Mouse (Mus musculus): Measurements from ENCODE around the gene Pola2.
A peak's percentile ranks its signal among the peaks of the same experiment; 100 is the strongest.

Pola2 gene

GRCm38 (mm10) chr19:5894002-5894678 is 69.9 kb downstream of the Pola2 start, which contains the start of gene Tigd3:
TSS of gene Tigd3 (minus strand) at chr19:5894149.
- peak; percentile 97 for DNase-seq (ENCODE audit: low read depth, low spot score)

GRCm38 (mm10) chr19:5893282-5894001 is 70.6 kb downstream of the Pola2 start:
- peak; percentile 18 for DNase-seq (ENCODE audit: low read depth, low spot score)

GRCm38 (mm10) chr19:5892735-5893134 is 71.3 kb downstream of the Pola2 start:
- DNase-seq (ENCODE audit: low read depth, low spot score), result no peak

DNA sequence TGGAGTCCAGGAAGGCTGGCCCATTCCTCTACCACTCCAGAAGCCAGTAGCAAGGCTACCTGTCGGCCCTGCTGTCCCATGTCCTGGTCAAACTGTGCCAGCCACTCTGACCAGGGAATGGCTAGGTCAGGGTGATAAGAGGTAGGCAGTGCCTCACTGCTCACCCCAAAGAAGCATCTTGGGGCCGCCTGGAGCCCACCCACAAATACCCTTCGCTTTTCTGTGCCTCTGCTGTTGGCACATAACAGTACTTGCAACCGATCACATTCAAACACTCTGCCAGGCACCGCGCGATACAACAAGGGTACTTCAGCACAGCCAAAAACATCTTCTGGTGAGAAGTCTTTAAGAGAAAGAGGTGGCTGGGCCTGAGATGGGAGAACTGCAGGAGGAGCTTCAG is 71.7 kb downstream of the Pola2 start:
- no peak for DNase-seq (ENCODE audit: low read depth, low spot score)

DNA sequence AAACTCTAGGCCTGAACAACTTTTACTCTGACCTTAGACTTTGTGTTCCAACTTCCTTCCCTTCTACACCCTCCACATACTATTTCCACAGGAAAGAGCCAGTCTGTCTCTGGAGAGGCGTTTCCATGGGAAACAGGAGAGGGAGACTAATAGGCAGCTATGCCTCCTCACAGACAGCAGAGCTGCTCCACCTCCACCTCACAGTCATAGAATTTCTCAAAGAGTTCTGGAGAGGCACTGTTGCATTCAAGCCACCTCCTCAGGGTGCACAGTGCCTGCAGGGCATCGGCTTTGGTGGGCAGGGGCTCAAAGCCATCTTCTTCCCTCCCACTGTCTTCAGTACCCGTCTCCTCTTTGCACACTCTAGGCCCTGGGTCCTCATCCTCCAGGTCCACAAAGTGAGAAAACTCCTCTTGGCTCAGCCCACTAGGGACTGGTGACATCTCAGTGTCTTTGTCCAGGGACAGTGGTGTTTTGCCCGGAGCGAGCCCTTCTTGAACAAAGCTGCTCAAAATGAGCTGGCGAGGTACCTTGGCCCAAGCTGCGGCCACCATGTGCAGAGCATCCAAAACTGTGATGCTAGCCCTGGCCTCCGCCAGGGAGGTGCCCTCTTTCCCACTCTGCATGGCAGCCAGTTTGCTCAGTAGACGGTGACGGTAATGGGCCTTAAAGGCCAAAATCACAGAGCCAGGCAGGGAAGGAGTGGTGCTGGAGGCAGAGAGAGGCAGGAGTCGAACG is 72.3 kb downstream of the Pola2 start:
- peak; percentile 45 for DNase-seq (ENCODE audit: low read depth, low spot score)

All from brain, adult 2 months (tissue).